Mouse (Mus musculus) urinary bladder, postnatal 25 days (tissue): ENCODE data around the gene Mfap3l.
"Not testable (repeated sequence)": the region's sequence is repeated elsewhere in the genome, so short reads cannot be mapped to it uniquely, and the experiment has no call there.

Source experiments
- DNase-seq: peaks from one replicate; pipeline ENCODE4 v3.0.0; 2022; ENCODE audit warnings: low spot score

The Mfap3l gene

DNA sequence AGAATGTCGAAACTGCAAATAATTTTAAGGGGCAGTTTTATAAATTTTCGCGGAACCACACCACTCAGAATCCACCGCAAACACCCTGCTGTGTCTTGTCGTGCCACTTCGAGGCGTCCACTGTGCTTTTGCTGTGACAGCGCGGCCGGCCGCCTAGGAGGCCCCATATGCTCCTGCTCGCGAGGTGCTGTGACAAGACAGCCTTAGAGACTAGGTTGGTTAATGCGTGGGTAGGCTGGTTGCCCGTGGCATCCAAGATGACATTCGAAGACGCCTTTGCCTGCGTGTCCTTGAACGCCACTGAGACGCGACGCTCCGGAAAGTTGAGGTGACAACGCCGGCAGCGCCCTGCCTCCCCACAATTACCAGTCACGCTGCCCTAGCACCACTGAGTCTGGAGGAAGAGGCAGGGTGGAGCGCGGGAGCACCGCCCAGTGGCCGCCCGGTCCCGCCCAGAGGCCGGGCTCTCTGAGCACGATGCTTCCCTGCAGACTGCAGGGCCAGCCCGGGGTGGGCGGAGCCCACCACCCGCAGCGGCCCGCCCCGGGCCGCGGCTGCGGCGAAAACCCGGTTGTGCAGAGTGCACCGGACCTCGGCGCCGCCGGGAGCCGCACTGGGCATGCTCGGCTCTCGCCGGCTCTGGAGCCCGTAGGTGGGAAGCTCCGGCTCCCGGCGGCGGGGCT, at the start of gene Mfap3l:
Gene Mfap3l (plus strand): TSS at position 578 of the 683 bp plus-strand sequence.
- DNase-seq = peak; percentile 81

DNA sequence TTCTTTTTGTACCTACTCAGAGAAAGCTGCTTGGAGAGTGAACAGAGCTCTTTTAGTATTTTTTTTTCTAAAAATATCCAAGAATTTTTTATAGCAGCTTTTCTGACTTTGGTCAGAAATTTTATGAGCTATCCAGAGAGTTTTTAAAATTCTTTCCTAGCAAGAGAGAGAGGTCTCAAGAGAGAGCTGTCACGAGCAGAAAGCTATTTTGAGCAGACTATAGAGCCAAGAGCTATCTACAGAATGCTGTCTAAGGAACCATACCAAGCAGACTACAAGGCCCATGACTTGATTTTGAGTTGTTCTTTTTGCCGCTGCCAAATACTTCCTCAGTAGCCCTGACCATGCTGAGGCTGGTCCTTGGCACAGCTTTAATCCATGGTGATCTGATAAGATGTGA, 49.3 kb upstream of the Mfap3l start:
- DNase-seq = no peak

DNA sequence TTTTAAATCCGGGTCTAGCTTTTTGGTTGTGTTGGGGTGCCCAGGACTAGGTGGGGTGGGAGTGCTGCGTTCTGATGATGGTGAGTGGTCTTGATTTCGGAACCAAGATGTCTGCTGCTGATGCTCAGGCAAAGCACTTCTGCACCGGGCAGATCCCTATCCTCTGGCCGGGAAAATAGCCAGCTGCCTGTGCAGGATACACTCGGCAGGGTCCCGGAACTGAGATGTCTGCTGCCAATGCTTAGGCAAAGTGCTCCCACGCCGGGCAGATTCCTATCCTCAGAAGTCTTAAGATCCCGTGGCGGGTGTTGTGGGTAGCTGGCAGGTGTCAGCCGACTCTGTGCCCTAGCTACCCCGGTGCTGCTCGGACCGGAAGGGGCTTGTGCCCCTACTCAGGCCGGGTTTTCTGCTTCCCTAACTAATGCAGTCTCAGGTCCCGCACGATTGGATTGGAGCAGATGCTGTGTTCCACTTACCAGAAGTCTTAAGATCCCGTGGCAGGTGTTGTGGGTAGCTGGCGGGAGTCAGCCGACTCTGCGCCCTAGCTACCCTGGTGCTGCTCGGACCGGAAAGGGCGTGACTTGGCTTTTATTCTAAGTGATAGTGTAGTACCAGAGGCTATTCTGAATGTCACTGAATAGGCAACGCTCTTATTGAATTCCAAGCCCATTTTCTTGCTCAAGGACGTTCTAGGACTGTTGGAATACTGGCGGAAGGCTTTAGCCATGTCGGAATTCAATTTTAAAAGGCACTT, 41.1 kb upstream of the Mfap3l start:
- DNase-seq = not testable (repeated sequence)

DNA sequence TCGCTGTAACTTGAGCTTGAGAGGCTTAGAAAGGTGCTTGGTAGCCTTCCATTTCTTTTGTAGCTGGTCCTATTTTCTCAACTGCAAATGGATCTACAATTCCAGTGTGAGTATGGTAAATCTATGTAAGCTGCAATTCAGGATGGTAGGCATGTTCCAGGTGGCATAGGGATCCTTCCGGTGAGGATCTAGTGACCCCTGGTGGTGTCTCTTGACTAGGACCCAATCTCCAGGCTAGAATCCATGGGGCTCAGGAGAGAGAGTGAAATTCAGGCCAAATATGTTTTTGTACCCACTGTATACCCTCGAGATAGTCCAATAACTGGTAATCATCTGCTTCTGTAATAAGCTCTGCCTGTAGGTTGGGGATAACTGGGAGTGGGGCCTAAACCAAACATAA, 37.9 kb upstream of the Mfap3l start:
- DNase-seq = no peak

DNA sequence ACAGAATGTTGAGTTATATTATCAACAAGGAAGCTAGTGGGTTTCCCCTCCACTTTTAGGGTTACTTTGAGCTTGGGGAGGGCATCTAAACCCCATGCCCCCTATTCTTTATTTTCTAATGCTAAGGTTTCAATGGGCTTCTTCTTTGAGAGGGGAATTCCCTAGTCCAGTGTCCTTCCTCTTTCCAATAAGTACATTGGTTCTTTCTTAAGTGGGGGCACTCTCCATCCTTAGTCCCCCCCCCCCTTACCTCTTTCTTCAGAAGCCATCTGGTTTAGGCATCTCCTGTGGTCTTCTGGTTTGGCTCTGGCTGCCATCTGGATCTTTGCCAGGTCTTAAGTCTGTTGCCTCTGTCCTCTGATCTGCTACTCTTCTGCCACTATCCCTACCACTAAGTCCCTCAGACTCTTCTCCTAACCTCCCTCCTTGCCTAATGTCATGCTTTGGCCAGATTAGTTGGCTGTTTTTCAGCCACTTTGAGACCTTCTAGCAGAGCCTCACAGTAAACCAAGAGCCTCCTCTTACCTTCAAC, 21.0 kb upstream of the Mfap3l start:
- DNase-seq = no peak

DNA sequence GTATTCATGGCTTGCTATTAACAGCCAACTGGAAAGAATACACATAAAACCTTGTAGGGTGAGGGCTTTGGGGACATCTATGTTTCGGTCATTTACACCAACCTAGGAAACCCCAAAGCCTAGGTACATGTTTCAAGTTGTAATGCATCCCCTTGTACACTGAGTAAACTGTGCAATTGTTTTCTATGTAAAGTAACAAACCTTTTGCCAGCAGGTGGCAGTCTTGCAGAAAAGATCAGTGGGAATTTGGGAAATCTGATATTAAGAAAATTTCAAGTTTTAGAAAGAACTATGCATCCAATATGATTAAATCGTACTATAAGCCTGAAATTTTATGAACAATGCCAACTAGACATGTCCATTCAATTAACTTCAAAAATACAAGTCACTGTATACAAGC, 15.7 kb upstream of the Mfap3l start:
- peak; percentile 46 for DNase-seq

DNA sequence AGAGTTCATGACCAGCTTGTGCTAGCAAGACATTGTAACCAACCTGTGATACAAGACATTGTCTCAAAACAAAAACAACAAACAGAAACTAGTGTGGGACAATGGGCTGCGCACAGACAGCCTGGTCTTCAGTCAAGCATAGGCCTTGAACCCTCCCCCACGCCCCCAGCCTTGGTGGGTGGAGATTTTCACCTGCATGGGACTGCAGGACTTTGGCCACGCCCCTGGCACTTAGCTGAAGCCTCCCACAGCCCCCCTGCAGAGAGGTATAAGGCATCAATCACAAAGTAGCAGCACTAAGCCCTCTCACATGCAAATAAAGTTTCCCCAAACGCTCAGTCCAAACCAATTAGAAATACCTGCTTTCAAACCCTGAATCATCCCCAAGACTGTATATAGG, 11.1 kb upstream of the Mfap3l start:
- no peak for DNase-seq

DNA sequence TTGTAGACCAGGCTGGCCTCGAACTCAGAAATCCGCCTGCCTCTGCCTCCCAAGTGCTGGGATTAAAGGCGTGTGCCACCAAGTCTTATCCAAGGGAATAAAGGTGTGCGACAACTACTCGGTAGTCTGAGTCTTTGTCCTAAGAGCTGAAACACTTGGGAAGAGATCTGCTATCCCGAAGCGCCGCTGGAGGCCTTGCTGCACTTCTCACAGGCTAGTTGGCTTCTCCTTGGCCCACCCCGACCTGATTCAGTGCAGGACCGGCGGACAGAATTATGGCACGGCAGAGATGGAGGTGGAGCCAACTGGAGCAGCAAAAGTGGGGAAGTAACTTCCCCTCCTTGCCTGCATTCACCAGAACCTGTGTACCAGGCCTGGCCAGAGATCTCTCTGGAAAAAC, 10.6 kb upstream of the Mfap3l start:
- no peak for DNase-seq

DNA sequence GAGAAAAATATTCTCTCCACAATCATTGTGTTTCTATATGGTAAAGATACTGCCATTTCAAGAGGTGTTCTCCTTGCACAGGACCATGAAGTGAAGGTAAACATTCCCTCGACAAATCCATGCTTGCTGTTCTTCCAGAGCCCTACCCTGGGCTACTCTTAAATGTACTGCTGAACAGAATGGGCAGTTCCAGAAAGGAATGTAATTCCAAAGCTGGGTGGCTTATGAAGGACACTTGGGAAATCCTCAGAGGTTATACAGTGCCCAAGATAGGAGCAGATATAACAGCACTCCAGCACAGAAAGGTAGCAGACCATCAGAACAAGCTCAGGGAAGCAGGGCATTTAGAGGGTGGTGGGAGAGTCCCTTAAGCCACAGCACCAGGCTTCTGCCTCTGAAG, 9.2 kb upstream of the Mfap3l start:
- no peak for DNase-seq

DNA sequence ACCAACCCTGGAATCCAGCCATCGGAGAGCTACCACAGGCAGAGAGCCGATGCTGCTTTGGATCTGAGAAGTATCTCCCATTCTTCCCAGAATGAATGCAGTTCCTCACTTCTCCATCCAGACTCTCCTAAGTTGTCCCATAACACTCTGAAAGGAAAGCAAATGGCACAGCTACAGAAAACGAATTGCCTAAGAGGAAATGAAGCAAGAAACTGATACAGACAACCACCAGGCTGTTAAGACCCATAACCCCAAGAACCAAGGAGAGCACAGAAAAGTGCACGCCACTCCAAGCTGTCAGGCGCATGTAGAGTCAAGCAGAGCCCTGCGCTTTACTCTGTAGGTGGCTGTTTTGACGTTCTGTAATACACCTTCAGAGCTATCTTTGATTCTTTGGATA, 7.9 kb upstream of the Mfap3l start:
- no peak for DNase-seq

DNA sequence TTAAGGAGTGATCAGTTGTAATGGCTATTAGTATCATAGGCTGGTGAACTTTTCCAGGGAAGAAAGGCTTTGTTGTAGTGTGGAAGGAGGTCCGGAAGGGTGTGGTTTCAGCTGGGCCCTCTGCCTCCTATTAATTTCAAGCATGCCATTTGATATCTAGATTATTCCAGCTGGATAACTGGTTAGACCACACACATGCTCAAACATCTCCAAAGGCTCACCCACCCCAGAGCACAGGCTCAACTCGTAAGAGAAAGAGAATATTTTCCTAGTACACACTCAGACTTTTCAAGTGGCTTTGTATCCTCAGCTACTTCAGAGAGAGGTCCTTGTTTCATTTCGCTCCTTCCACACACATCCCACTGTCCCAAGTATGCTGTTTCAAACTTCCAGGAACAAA, 4.7 kb upstream of the Mfap3l start:
- DNase-seq = peak; percentile 3

DNA sequence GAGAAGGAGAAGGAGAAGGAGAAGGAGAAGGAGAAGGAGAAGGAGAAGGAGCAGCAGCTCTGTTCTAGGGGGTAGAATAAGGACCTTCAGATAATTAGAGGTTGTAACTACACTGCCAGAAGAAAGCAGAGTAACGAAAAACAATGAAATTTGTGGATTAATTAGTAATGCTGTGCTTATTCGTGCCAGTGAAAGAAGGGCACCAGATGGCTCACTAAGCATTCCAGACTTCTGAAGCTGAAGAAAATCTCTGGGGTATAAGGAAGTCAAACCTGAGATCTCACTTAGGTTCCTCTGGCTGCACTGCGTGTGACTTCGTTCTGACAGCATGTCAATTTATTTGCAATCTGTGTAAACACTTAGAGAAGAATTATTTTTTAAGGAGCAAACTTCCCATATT, 3.6 kb upstream of the Mfap3l start:
- DNase-seq = peak; percentile 1

DNA sequence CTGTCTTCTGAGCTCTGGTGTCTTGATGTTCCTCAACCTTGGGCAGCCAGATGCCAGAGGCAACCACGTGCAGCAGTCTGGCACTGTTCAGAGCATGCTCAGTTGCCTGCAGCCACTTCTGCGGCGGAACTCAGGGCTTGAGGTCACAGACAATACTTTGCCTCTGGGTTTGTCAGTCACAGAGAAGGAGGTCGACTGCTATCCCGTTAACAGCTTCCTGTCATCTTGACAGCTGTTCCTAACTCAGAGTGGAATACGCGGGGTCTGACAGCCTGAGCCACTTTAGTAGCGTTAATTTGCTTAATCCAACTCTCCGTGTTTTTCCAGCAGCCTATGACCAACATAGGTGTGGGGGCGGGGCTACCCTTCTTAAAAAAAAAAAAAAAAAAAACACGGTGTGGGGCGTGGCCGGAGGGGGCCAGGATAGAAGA, 1.1 kb upstream of the Mfap3l start:
- peak; percentile 64 for DNase-seq

DNA sequence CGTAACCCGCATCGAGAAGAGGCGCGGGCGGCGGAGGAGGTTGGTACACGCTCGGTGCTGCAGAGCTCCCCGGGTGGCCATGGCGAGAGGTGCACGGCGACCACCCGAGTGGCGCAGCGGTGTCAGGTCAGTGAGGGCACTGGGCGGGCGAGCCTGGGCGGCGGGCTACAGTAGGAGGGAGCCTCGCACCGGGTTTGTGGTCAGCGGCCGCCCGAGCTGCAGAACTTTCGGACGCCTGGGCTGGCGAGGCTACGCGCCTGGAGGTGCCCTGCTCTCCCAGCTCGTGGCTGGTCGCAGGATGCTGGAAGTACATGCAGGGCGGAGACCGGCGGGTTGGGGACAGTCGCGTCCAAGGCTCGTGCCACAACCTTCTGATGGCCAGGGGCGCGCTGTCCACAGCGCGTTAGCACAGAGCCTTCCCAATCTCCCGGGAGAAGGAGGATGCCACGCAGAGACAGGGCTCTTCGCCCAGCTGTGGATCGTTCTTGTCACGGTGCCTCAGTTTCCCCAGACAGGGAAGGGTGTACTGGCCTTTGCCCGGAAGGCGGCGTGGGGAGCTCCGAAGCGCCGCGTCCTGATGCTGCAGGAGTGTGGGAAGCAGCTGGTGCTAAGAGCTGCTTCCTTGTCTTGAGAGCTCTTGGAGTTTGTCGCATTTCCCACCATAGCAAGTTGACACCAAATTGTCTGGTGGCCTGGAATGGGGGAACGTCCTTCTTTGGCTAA, 467 bp downstream of the Mfap3l start:
- DNase-seq = peak; percentile 29

DNA sequence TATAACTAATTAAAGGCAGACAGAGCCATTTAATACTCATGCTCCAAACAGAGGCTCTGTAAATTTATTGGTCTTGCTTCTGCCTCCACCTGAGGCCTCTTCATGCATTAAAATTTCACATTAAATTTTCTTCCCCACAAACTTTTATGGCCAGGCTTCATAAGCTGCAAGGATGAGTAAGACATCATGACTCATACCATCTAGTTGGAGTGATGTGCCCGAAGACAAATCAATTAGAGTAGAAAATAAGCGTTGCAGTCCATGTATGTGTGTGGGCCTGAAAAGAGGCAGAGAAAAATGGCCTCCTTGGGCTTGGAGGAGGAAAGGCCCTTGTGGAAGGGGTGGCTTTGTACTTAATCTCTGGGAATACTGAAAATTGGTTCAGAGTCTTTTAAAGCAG, 2.3 kb downstream of the Mfap3l start:
- no peak for DNase-seq

DNA sequence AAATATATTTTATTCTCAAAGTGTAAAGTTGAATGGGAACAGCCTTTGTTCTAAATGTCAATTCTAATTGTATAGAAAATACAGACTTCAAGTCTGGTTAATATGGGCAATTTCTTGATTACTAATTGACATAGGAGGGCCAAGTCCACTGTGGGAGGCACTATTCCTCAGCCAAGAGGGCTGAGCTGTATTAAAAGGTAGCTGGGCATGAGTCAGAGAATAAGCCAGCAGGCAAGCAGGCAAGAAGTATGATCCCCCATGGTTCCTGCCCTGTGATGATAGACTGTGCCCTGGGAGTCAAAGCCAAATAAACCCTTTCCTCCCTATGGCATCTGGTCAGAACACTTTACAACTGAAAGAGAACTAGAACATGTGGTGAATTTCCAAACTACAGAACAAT, 3.2 kb downstream of the Mfap3l start:
- DNase-seq = no peak

DNA sequence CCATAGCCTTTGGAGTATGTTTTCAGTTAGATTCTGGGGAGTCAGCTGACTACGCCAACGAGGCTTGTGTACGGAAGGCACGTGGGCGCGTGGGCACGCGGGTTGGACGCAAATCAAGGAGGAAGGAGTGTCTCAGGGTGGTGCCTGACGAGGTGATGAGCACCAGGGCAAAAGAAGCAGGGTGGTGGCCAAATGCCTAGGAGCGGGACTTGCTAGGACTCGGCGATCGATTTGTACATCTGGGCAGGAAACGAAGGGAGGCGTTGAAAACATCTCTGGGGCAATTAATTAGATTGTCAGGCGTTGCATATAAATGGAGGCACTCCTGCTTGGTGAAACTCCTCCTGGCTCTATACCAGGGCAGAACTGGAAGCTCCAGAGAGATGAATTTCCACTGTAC, 7.4 kb downstream of the Mfap3l start:
- no peak for DNase-seq

DNA sequence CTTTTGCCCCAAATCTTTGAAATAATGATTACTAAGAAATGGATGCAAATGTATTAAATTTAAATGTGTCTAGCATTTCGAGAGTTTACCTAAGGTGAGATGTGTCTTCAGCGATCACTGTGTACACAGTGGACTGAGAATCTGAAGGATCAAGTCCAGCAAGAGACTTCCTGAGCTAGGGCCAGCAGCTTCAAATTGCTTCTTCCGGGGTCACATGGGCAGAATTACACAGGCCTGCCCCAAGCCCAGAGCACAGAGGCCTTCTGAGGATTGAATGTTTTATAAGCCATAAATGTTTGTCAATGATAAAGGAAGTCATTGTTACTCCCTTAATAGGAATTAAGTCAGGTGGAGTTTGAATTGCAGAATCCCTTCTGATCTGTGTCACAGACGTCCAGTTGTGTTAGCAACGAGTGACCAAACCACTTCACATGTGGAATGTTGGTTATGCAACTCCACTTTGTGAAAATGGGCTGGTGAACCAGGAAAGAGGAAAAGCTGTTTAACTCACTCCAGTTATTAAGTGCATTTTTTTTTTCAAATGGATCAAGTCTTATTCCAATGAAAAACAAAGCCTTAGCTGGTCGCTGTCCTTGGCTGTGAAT, 10.9 kb downstream of the Mfap3l start:
- DNase-seq = no peak

DNA sequence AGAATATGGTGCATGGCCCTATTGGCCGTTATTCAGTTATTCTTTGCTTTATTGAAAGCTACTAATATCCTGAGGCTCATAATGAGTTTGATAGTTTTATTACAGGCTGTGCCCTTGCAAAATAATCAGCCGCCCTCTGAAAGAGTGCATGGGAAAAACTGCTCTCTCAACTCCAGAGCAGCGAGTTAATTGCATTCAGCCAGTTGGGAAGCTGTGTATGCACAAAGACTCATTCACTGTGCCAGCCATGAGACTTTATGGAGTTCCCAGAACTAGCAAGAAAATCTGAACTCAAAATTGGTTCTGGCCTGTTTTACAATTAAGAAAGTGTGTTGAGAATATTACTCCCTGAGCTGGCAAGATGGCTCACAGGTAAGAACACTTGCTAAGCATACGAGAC, 12.5 kb downstream of the Mfap3l start:
- DNase-seq = no peak

DNA sequence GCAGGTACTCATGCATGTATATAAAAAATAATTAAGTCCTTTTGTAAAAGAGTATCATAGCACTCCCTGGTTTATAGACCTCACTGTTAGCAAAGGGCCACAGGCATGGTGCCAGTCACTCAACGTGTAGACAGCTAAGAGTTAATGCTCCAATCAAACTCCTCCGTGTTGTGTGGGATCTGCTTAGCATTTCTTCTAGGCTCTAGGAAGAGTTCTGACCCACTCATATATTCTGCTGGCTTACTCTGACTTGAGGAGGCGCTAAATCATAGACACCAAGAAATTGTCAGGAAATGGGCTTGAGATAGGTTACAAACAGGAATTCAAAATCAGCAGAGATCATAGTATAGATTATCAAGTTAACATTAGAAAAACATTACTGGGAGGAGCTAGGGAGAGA, 13.3 kb downstream of the Mfap3l start:
- no peak for DNase-seq

DNA sequence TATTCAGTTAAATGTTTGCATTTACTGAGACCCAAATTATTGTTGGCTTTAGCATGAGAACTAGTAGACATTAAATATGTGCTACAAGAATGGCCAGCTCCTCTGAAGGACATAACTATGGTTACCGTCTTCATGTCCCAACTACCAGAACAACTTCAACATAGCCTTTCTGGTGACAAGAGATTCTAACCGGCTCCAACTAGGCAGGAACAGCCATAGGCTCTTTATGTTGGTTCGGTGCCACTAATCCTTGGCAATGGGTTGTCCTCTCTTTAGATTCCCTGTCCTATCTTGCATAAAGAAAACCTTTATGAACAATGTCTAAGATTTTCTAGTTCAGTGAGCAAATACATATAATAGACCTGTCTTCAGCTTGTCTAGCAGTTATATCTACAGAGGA, 14.7 kb downstream of the Mfap3l start:
- no peak for DNase-seq

DNA sequence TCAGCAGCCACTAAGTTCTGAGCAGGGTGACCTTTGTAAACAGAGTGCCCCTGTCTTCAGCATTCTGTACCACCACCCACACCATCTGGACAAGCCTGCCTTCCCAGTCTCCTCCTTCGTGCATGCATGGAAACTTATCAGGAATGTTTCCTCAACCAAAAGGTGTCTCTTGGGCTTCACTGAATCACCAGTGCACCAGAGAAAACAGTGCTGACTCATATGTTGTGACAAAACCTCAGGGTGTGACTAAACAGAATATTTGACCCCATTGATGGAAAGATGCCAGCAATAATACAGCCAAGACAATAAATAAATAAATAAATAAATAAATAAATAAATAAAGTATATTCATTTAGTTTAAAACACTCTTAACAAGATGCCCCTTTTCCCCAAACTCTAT, 16.5 kb downstream of the Mfap3l start:
- no peak for DNase-seq

DNA sequence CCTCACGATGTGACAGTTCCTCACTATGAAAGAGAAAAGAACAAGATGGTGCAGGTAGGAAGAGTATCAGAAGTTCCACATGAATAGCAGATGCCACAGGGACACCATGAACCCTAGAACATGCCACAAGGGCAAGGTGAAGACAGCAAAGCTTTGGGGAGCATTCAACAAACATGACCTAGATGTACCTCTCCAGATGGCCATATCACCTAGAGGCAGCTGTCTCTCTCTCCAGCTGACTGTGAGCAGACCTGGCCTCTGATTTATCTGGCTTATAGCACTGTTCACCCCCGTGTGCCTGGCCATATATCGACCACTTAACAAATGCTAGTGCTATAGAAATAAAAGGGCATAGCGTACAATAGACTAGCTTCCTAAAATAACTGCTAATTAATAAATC, 17.5 kb downstream of the Mfap3l start:
- DNase-seq = no peak
